Mouse (Mus musculus): Measurements from ENCODE around the gene H13.

GRCm38 (mm10) chr2:152709066-152709465 is 39.8 kb downstream of the H13 start:
- no peak for TF ChIP-seq POLR2A (IDR thresholded peaks at IDR 0.05; ENCODE audit: borderline replicate concordance, control insufficient read depth, low read depth, low read length)
- TF ChIP-seq CTCF (IDR thresholded peaks at IDR 0.05; ENCODE audit: control insufficient read depth, insufficient read depth, low read length) = no peak
